Mouse (Mus musculus): Measurements from ENCODE around the gene Scarf2.

The Scarf2 gene

GRCm38 (mm10) chr16:17796971-17797811 lies at the start of gene Scarf2:
Scarf2 (plus strand) TSS chr16:17797282.
- DNase-seq = no peak

GRCm38 (mm10) chr16:17753001-17753400 lies 44.1 kb upstream of the Scarf2 start:
- DNase-seq = no peak

GRCm38 (mm10) chr16:17753686-17754085 lies 43.4 kb upstream of the Scarf2 start:
- no peak for DNase-seq

- no peak for DNase-seq
Observed at GRCm38 (mm10) chr16:17757756-17758155, 39.3 kb upstream of the Scarf2 start.

GRCm38 (mm10) chr16:17758902-17759301 lies 38.2 kb upstream of the Scarf2 start:
- no peak for DNase-seq

- DNase-seq = peak; percentile 87 to 94
Observed at GRCm38 (mm10) chr16:17759344-17759773, 37.7 kb upstream of the Scarf2 start, which contains the start of gene Klhl22. Klhl22 (plus strand) TSS chr16:17759618.

GRCm38 (mm10) chr16:17759813-17760321 lies 37.2 kb upstream of the Scarf2 start:
- DNase-seq = peak in 1 of 2 experiments; percentile 39

- peak in 1 of 2 experiments; percentile 18 for DNase-seq
Observed at GRCm38 (mm10) chr16:17760657-17761056, 36.4 kb upstream of the Scarf2 start.

- no peak for DNase-seq
Observed at GRCm38 (mm10) chr16:17761074-17761473, 36.0 kb upstream of the Scarf2 start.

GRCm38 (mm10) chr16:17764108-17764511 lies 33.0 kb upstream of the Scarf2 start:
- no peak for DNase-seq

GRCm38 (mm10) chr16:17768834-17769233 lies 28.2 kb upstream of the Scarf2 start:
- no peak for DNase-seq

- DNase-seq = no peak
Observed at GRCm38 (mm10) chr16:17771117-17771865, 25.8 kb upstream of the Scarf2 start.

GRCm38 (mm10) chr16:17776828-17777227 lies 20.3 kb upstream of the Scarf2 start:
- peak in 1 of 2 experiments; percentile 32 for DNase-seq

GRCm38 (mm10) chr16:17778223-17778622 lies 18.9 kb upstream of the Scarf2 start:
- DNase-seq = no peak

GRCm38 (mm10) chr16:17779692-17780091 lies 17.4 kb upstream of the Scarf2 start:
- no peak for DNase-seq

- DNase-seq = no peak
Observed at GRCm38 (mm10) chr16:17785337-17785736, 11.7 kb upstream of the Scarf2 start.

GRCm38 (mm10) chr16:17792728-17793127 lies 4.4 kb upstream of the Scarf2 start:
- DNase-seq = no peak

GRCm38 (mm10) chr16:17794047-17794446 lies 3.0 kb upstream of the Scarf2 start:
- no peak for DNase-seq

GRCm38 (mm10) chr16:17795643-17796042 lies 1.4 kb upstream of the Scarf2 start:
- no peak for DNase-seq

GRCm38 (mm10) chr16:17796519-17796918 lies 563 bp upstream of the Scarf2 start:
- no peak for DNase-seq

- DNase-seq = no peak
Observed at GRCm38 (mm10) chr16:17797812-17798311, 780 bp downstream of the Scarf2 start.

GRCm38 (mm10) chr16:17798321-17799180 lies 1.5 kb downstream of the Scarf2 start:
- DNase-seq = no peak

Measured in spleen, adult 18-20 months (tissue).